Mouse (Mus musculus) urinary bladder, adult 18-20 months (tissue): ENCODE results near the gene Rhox3c.
"Not testable (repeated sequence)": the region's sequence is repeated elsewhere in the genome, so short reads cannot be mapped to it uniquely, and the experiment has no call there.

Experiments used
- DNase-seq, 2 experiments: peaks; one replicate each; pipeline ENCODE4 v3.0.0; 2022; ENCODE audit warnings: low spot score in 2 of 2, mixed read lengths in 2 of 2

Rhox3c gene

DNA sequence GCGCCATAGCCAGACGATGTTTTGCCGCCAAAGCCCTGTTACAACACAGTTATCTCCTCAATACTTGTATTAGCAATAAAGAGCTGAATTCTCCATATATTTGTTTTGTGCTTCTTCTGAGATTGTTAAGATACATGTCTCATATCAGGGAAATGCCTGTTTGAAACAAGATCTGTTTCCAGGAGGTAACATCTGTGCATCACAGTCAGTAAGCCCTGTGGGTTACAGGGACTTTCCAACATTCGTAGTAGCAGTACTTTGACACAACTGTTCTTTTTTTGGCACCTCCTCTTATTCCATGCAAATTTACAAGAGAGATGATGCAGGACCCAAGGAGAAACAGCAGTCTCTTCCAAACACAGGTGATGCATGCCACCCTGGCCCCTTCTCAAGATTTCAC lies at the start of gene Rhox3c:
Rhox3c (plus strand) TSS at position 301 of the 400 bp plus-strand sequence.
- not testable (repeated sequence) for DNase-seq

DNA sequence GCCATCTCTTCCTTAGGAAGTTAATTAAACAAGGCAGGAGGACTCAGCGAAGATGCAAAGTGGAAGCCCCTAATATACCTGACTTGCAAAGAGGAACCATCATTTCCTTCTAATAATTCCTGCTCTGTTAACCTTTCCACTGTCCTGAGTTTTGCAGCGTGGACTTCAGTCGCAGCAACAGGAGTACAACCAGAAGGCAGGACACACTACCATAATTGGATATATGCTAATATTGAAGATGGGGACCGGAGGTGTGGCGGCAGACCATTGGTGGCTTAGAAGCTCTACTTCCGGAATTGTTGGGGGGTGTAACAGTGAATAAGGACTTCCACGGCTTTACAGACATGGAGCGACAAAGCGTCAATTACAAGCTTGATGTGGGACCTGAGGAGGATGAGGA lies 46.6 kb upstream of the Rhox3c start, which contains the start of gene Rhox2b:
Rhox2b (plus strand) TSS at position 301 of the 400 bp plus-strand sequence.
- DNase-seq = not testable (repeated sequence)

DNA sequence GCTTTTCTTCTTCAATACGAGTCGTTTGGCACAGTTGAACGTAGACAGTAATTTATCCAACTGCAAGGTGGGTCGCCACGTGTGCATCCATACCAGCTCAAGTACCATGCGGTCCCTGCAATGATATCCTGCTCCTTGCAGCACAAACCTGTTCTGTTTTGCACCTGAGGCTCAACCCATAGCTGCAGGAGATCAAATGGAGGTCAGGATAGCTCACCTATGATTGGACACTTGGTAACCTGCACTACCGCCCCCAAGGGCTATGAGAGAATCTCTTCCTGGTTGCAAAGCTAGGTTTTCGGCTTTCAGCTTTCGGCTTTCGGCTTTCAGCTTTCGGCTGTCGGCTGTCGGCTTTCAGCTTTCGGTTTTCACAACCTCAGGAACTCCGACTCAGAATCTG lies 26.2 kb upstream of the Rhox3c start, which contains the start of gene Rhox4b:
Rhox4b (plus strand) TSS at position 301 of the 400 bp plus-strand sequence.
- not testable (repeated sequence) for DNase-seq

DNA sequence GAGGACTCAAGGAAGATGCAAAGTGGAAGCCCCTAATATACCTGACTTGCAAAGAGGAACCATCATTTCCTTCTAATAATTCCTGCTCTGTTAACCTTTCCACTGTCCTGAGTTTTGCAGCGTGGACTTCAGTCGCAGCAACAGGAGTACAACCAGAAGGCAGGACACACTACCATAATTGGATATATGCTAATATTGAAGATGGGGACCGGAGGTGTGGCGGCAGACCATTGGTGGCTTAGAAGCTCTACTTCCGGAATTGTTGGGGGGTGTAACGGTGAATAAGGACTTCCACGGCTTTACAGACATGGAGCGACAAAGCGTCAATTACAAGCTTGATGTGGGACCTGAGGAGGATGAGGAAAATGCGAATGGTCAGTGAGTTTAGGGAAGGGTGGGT lies 5.0 kb upstream of the Rhox3c start, which contains the start of gene Rhox2c:
Rhox2c (plus strand) TSS at position 301 of the 400 bp plus-strand sequence.
- DNase-seq = not testable (repeated sequence)

DNA sequence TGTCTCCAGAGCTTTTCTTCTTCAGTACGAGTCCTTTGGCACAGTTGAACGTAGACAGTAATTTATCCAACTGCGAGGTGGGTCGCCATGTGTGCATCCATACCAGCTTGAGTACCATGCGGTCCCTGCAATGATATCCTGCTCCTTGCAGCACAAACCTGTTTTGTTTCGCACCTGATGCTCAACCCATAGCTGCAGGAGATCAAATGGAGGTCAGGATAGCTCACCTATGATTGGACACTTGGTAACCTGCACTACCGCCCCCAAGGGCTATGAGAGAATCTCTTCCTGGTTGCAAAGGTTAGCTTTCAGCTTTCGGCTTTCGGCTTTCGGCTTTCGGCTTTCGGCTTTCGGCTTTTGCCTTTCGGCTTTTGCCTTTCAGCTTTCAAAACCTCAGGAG lies 21.7 kb downstream of the Rhox3c start, which contains the start of gene Rhox4c:
Rhox4c (plus strand) TSS at position 301 of the 400 bp plus-strand sequence.
- not testable (repeated sequence) for DNase-seq

DNA sequence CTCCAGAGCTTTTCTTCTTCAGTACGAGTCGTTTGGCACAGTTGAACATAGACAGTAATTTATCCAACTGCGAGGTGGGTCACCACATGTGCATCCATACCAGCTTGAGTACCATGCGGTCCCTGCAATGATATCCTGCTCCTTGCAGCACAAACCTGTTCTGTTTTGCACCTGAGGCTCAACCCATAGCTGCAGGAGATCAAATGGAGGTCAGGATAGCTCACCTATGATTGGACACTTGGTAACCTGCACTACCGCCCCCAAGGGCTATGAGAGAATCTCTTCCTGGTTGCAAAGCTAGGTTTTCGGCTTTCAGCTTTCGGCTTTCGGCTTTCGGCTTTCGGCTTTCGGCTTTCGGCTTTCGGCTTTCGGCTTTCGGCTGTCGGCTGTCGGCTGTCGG lies 55.7 kb downstream of the Rhox3c start, which contains the start of gene Rhox4d:
Rhox4d (plus strand) TSS at position 301 of the 400 bp plus-strand sequence.
- not testable (repeated sequence) for DNase-seq
